Mouse (Mus musculus): ENCODE results near the gene Eml1. TPM values are rescaled to one million over a fixed set of nuclear protein-coding genes. Genes with fewer than 3 reads are reported as not detected.
A peak's percentile ranks its signal among the peaks of the same experiment; 100 is the strongest.

Eml1 gene
- total and polyA plus RNA-seq, 2 experiments from 2014 or later, result 61.3 to 69.3 TPM

GRCm38 (mm10) chr12:108536461-108536860 lies 165.7 kb downstream of the Eml1 start:
- H3K4me3 ChIP-seq (ENCODE audit: low read depth, low read length), result no peak overlapping the region
- no peak overlapping the region for H3K4me2 ChIP-seq (ENCODE audit: low read depth, low read length)
- ATAC-seq (ENCODE audit: insufficient read depth, low read depth) (no peak), DNase-seq (ENCODE audit: low spot score) (no peak)
- no peak overlapping the region for H3K9ac ChIP-seq (replicated peaks; ENCODE audit: low read depth, low read length)
- 71% methylated on average over 10 of the region's 10 CpGs for WGBS
- H3K36me3 ChIP-seq (replicated peaks; ENCODE audit: control insufficient read depth, insufficient read depth, low read length), result peaks cover 43% of the 10 kb centered on the region
- no peak overlapping the region for H3K27ac ChIP-seq (ENCODE audit: low read depth)
- TF ChIP-seq EP300 (IDR thresholded peaks at IDR 0.05; ENCODE audit: low read depth), result no peak
- peak; percentile 40 for TF ChIP-seq CTCF (IDR thresholded peaks at IDR 0.05; ENCODE audit: low read depth)
- H3K4me1 ChIP-seq (ENCODE audit: control insufficient read depth, insufficient read depth), result no peaks in the 10 kb centered on the region
- no peaks in the 10 kb centered on the region for H3K9me3 ChIP-seq (replicated peaks; ENCODE audit: control insufficient read depth, low read length)
- no peaks in the 10 kb centered on the region for H3K27me3 ChIP-seq (ENCODE audit: control insufficient read depth, insufficient read depth, low read length)

GRCm38 (mm10) chr12:108541088-108541487 lies 170.3 kb downstream of the Eml1 start:
- Histone ChIP-seq H3K27ac (ENCODE audit: low read depth) (no peak overlapping the region), H3K4me1 (ENCODE audit: control insufficient read depth, insufficient read depth) (peaks cover 9% of the 10 kb centered on the region; the same call in 1 of the 2 replicates), H3K4me3 (ENCODE audit: low read depth, low read length) (no peak overlapping the region), H3K4me2 (ENCODE audit: low read depth, low read length) (no peak overlapping the region), H3K9me3 (replicated peaks; ENCODE audit: control insufficient read depth, low read length) (no peaks in the 10 kb centered on the region), H3K36me3 (replicated peaks; ENCODE audit: control insufficient read depth, insufficient read depth, low read length) (peaks cover 30% of the 10 kb centered on the region), H3K27me3 (ENCODE audit: control insufficient read depth, insufficient read depth, low read length) (no peaks in the 10 kb centered on the region), H3K9ac (replicated peaks; ENCODE audit: low read depth, low read length) (no peak overlapping the region)
- no peak for TF ChIP-seq EP300 (IDR thresholded peaks at IDR 0.05; ENCODE audit: low read depth)
- peak; percentile 81 for TF ChIP-seq CTCF (IDR thresholded peaks at IDR 0.05; ENCODE audit: low read depth)
- DNase-seq (ENCODE audit: low spot score), result no peak
- ATAC-seq (ENCODE audit: insufficient read depth, low read depth), result 0 out of 2 replicates have a peak, but pooled peaks have one; percentile 20
- WGBS, result 21% methylated on average over 6 of the region's 6 CpGs

DNA sequence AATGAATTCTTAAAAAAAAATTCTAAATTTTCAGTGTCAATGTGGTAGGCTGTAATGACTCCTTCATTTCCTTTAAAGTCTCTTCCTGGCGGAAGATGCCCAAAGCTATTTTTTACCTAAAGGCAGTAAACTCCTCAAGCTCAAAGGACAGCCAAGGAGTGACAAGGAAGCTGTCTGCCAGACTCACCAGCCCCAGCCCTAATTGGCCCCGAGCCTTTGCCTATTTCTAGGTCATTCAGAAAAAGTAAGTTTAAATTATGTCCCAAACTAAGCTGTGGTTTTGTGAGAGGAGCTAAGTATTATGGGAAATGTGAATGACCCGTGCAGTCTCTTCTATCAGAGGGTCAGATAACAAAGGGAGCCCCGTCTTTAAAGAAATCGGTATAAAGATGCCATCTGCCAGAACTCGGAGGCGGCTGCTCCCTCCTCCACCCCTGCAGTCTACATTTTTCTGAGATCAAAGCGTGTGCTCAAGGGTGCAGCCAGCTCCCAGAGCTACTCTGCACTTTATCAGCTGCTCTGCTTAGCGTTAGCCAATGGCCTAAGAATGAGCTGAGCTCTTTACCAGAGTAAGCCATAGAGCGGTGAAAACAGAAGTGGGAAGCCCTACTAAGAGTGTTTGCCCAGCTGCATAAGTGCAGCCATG lies 175.9 kb downstream of the Eml1 start:
- H3K4me1 ChIP-seq (ENCODE audit: control insufficient read depth, insufficient read depth), result peaks cover 19% of the 10 kb centered on the region; the same call in 1 of the 2 replicates
- peak; percentile 39 for DNase-seq (ENCODE audit: low spot score)
- no peak overlapping the region for H3K9ac ChIP-seq (replicated peaks; ENCODE audit: low read depth, low read length)
- no peaks in the 10 kb centered on the region for H3K27me3 ChIP-seq (ENCODE audit: control insufficient read depth, insufficient read depth, low read length)
- H3K36me3 ChIP-seq (replicated peaks; ENCODE audit: control insufficient read depth, insufficient read depth, low read length), result no peaks in the 10 kb centered on the region
- H3K9me3 ChIP-seq (replicated peaks; ENCODE audit: control insufficient read depth, low read length), result no peaks in the 10 kb centered on the region
- ATAC-seq (ENCODE audit: insufficient read depth, low read depth), result peak; percentile 67
- no peak overlapping the region for H3K4me3 ChIP-seq (ENCODE audit: low read depth, low read length)
- WGBS, result 12% methylated on average over 10 of the region's 10 CpGs
- H3K4me2 ChIP-seq (ENCODE audit: low read depth, low read length), result peak overlapping the region; percentile 17
- TF ChIP-seq CTCF (IDR thresholded peaks at IDR 0.05; ENCODE audit: low read depth), result no peak
- no peak for TF ChIP-seq EP300 (IDR thresholded peaks at IDR 0.05; ENCODE audit: low read depth)
- H3K27ac ChIP-seq (ENCODE audit: low read depth), result peak overlapping the region; percentile 46; the same call in 1 of the 2 replicates

DNA sequence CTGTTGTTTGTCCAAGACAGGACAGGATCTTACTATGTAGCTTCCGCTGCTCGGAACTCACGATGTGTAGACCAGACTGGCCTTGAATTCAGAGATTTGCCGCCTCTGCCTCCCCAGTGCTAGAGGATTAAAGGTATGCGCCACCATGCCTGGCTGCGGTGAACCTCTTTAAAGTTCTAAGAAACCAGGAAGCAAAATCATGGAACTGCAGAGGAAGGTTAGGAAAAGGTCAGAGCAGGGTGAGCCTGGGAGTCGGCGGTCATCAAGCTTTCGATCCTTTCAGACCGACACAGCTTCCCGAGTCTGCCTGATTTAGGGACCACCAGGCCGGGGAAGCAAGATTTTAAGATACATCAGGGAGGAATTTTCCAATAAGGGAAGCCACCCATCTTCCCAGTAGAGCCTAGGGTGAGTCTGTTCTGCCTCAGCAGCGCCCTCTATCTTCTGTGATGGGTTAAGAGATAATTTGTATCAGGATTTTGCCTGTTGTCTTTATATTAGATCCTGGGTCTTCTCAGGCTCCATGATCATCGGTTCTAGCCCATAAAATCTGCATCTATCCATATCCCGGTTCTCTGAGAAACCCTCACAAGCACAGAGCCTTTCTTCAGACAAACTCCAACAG lies 176.6 kb downstream of the Eml1 start:
- peak overlapping the region; percentile 17 for H3K4me2 ChIP-seq (ENCODE audit: low read depth, low read length)
- TF ChIP-seq EP300 (IDR thresholded peaks at IDR 0.05; ENCODE audit: low read depth) (no peak), CTCF (IDR thresholded peaks at IDR 0.05; ENCODE audit: low read depth) (peak; percentile 19; the same call in 1 of the 2 replicates)
- DNase-seq (ENCODE audit: low spot score), result no peak
- peak overlapping the region; percentile 46; the same call in 1 of the 2 replicates for H3K27ac ChIP-seq (ENCODE audit: low read depth)
- ATAC-seq (ENCODE audit: insufficient read depth, low read depth), result peak; percentile 33; the same call in 1 of the 2 replicates
- H3K27me3 ChIP-seq (ENCODE audit: control insufficient read depth, insufficient read depth, low read length), result no peaks in the 10 kb centered on the region
- WGBS, result 58% methylated on average over 15 of the region's 15 CpGs
- no peak overlapping the region for H3K9ac ChIP-seq (replicated peaks; ENCODE audit: low read depth, low read length)
- no peak overlapping the region for H3K4me3 ChIP-seq (ENCODE audit: low read depth, low read length)
- no peaks in the 10 kb centered on the region for H3K36me3 ChIP-seq (replicated peaks; ENCODE audit: control insufficient read depth, insufficient read depth, low read length)
- peaks cover 19% of the 10 kb centered on the region; the same call in 1 of the 2 replicates for H3K4me1 ChIP-seq (ENCODE audit: control insufficient read depth, insufficient read depth)
- H3K9me3 ChIP-seq (replicated peaks; ENCODE audit: control insufficient read depth, low read length), result no peaks in the 10 kb centered on the region

DNA sequence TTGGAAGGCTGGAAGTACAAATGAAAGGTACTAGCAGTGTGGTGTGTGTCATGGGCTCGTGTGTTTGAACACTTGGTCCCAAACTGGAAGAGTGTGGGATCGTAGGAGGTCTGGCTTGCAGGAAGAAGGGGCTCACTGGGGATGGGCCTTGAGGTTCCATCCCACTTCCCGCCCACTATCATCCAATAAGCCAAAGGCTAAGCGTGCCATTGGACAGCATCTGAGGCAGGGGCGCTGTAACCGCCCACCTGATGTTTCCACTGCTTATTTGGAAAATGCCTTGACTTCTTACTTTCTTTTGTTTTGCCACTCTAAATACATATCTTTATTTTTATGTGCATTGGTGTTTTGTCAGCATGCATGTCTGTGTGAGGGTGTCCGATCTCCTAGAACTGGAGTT lies 181.0 kb downstream of the Eml1 start:
- WGBS, result 87% methylated on average over 7 of the region's 7 CpGs
- ATAC-seq (ENCODE audit: insufficient read depth, low read depth), result no peak
- TF ChIP-seq EP300 (IDR thresholded peaks at IDR 0.05; ENCODE audit: low read depth) (no peak), CTCF (IDR thresholded peaks at IDR 0.05; ENCODE audit: low read depth) (no peak)

More for the DNA sequence above, 181.0 kb downstream of the Eml1 start:
- DNase-seq (ENCODE audit: low spot score), result no peak
- no peaks in the 10 kb centered on the region for H3K9me3 ChIP-seq (replicated peaks; ENCODE audit: control insufficient read depth, low read length)
- H3K9ac ChIP-seq (replicated peaks; ENCODE audit: low read depth, low read length), result no peak overlapping the region
- no peak overlapping the region for H3K27ac ChIP-seq (ENCODE audit: low read depth)
- no peaks in the 10 kb centered on the region for H3K27me3 ChIP-seq (ENCODE audit: control insufficient read depth, insufficient read depth, low read length)
- H3K4me1 ChIP-seq (ENCODE audit: control insufficient read depth, insufficient read depth), result peaks cover 22% of the 10 kb centered on the region
- no peak overlapping the region for H3K4me3 ChIP-seq (ENCODE audit: low read depth, low read length)
- H3K4me2 ChIP-seq (ENCODE audit: low read depth, low read length), result no peak overlapping the region
- H3K36me3 ChIP-seq (replicated peaks; ENCODE audit: control insufficient read depth, insufficient read depth, low read length), result no peaks in the 10 kb centered on the region

Data from heart, postnatal 0 days (tissue).